Mouse (Mus musculus) heart, embryonic 14.5 days (tissue): ENCODE measurements at regions not wholly inside any gene's neighbourhood (a gene's known extent, or its start where the extent isn't known, plus 50 kb on each side); places are given as distances from the start of the nearest gene placed in this dataset.

ENCODE experiments used
- ATAC-seq: fragments of 200-750 bp; cut with Nextera tagmentation; 2 replicates; pipeline ENCODE4 v1.8.0; 2017; ENCODE audit warnings: low read depth, moderate TSS enrichment; ENCODE audit not compliant: insufficient number of reproducible peaks, insufficient read depth, low FRiP score
- H3K27ac ChIP-seq, 2 experiments: fragments of 200-500 bp in 1 of 2; fragments of 300-500 bp in 1 of 2; sonication (generic) in 1 of 2; replicated peaks in 1 of 2; 2 replicates each; pipeline ENCODE4 v1.5.1; 2012 to 2014; ENCODE audit warnings: low read depth in 2 of 2, low read length in 2 of 2, control low read depth in 1 of 2, mild to moderate bottlenecking in 1 of 2, mixed read lengths in 1 of 2; ENCODE audit not compliant: control insufficient read depth in 1 of 2, insufficient read depth in 1 of 2
- H3K27me3 ChIP-seq: fragments of 300-500 bp; sonication (generic); 2 replicates; pipeline ENCODE4 v1.6.1; 2014; ENCODE audit warnings: mild to moderate bottlenecking, low read length, control low read depth; ENCODE audit not compliant: control insufficient read depth, insufficient read depth
- H3K36me3 ChIP-seq: fragments of 300-500 bp; sonication (generic); 2 replicates; pipeline ENCODE4 v1.6.1; 2014; ENCODE audit warnings: mild to moderate bottlenecking, control low read depth, low read length, mixed read lengths; ENCODE audit not compliant: control insufficient read depth, insufficient read depth
- H3K4me1 ChIP-seq, 2 experiments: fragments of 200-500 bp in 1 of 2; fragments of 300-500 bp in 1 of 2; sonication (generic) in 1 of 2; 2 replicates each; pipeline ENCODE4 v1.6.1; 2012 to 2014; ENCODE audit warnings: low read length in 2 of 2, control low read depth in 1 of 2, mixed read lengths in 1 of 2; ENCODE audit not compliant: control insufficient read depth in 2 of 2, insufficient read depth in 2 of 2
- H3K4me2 ChIP-seq: fragments of 300-500 bp; sonication (generic); 2 replicates; pipeline ENCODE4 v1.6.1; 2014; ENCODE audit warnings: mild to moderate bottlenecking, low read length
- H3K4me3 ChIP-seq, 2 experiments: fragments of 200-500 bp in 1 of 2; fragments of 300-500 bp in 1 of 2; sonication (generic) in 1 of 2; 2 replicates each; pipeline ENCODE4 v1.5.1; 2012 to 2014; ENCODE audit warnings: low read length in 2 of 2, mild to moderate bottlenecking in 2 of 2, control low read depth in 1 of 2, low read depth in 1 of 2, moderate library complexity in 1 of 2; ENCODE audit not compliant: control insufficient read depth in 1 of 2, insufficient read depth in 1 of 2
- H3K9ac ChIP-seq: fragments of 300-500 bp; sonication (generic); 2 replicates; pipeline ENCODE4 v1.6.1; 2014; ENCODE audit warnings: mild to moderate bottlenecking, low read length
- H3K9me3 ChIP-seq: fragments of 300-500 bp; sonication (generic); 2 replicates; pipeline ENCODE4 v1.6.1; 2016; ENCODE audit warnings: low read length, control low read depth; ENCODE audit not compliant: control insufficient read depth
- WGBS: fragments of 180-500 bp; shearing (Covaris S2); extraction: QIAGEN DNeasy Blood & Tissue Kit; methylation state at CpG from one replicate; pipeline ENCODE4 v1.1.7; 2014; 5-methylcytosine and 5-hydroxymethylcytosine counted together

- no peak overlapping the region for H3K27ac ChIP-seq
- H3K9ac ChIP-seq, result no peak overlapping the region
- no peaks in the 10 kb centered on the region for H3K36me3 ChIP-seq
- no peak overlapping the region for H3K4me2 ChIP-seq
- no peaks in the 10 kb centered on the region for H3K9me3 ChIP-seq
- no peak overlapping the region for H3K4me3 ChIP-seq
- ATAC-seq, result no peak
- H3K27me3 ChIP-seq, result no peaks in the 10 kb centered on the region
- peaks cover 7 to 14% of the 10 kb centered on the region in 2 experiments; a peak in 3 of 4 replicates for H3K4me1 ChIP-seq
- 68% methylated on average over 4 of the region's 4 CpGs for WGBS
Measured at GRCm38 (mm10) chr16:5415310-5415709, 159.5 kb upstream of the Eef2kmt start.

GRCm38 (mm10) chr16:5411819-5412385 is 156.1 kb upstream of the Eef2kmt start:
- ATAC-seq, result no peak
- Histone ChIP-seq H3K4me1 (no peaks in the 10 kb centered on the region), H3K36me3 (no peaks in the 10 kb centered on the region), H3K4me2 (no peak overlapping the region), H3K4me3 (no peak overlapping the region), H3K9ac (no peak overlapping the region), H3K27ac (no peak overlapping the region), H3K9me3 (no peaks in the 10 kb centered on the region), H3K27me3 (no peaks in the 10 kb centered on the region)
- 59% methylated on average over 5 of the region's 5 CpGs for WGBS

GRCm38 (mm10) chr16:5406711-5407110 is 150.9 kb upstream of the Eef2kmt start:
- Histone ChIP-seq H3K4me1 (peaks cover 0 to 2% of the 10 kb centered on the region in 2 experiments; a peak in 1 of 4 replicates), H3K9ac (no peak overlapping the region), H3K36me3 (no peaks in the 10 kb centered on the region), H3K27me3 (no peaks in the 10 kb centered on the region), H3K4me2 (no peak overlapping the region), H3K27ac (no peak overlapping the region), H3K9me3 (no peaks in the 10 kb centered on the region), H3K4me3 (no peak overlapping the region)
- WGBS, result 3% methylated on average over 11 of the region's 11 CpGs
- no peak for ATAC-seq

GRCm38 (mm10) chr16:5393336-5393735 is 137.6 kb upstream of the Eef2kmt start:
- no peak overlapping the region for H3K4me2 ChIP-seq
- 72% methylated on average over 5 of the region's 5 CpGs for WGBS
- no peaks in the 10 kb centered on the region for H3K36me3 ChIP-seq
- H3K9me3 ChIP-seq, result no peaks in the 10 kb centered on the region
- H3K27me3 ChIP-seq, result no peaks in the 10 kb centered on the region
- no peak for ATAC-seq
- no peak overlapping the region for H3K9ac ChIP-seq
- no peaks in the 10 kb centered on the region for H3K4me1 ChIP-seq
- H3K4me3 ChIP-seq, result no peak overlapping the region
- H3K27ac ChIP-seq, result no peak overlapping the region

- 46% methylated on average over 4 of the region's 4 CpGs for WGBS
- no peaks in the 10 kb centered on the region for H3K9me3 ChIP-seq
- peaks cover 0 to 5% of the 10 kb centered on the region in 2 experiments; a peak in 2 of 4 replicates for H3K4me1 ChIP-seq
- no peak overlapping the region for H3K4me3 ChIP-seq
- no peaks in the 10 kb centered on the region for H3K27me3 ChIP-seq
- no peaks in the 10 kb centered on the region for H3K36me3 ChIP-seq
- no peak overlapping the region for H3K4me2 ChIP-seq
- no peak overlapping the region for H3K27ac ChIP-seq
- no peak overlapping the region for H3K9ac ChIP-seq
- ATAC-seq, result no peak; the same call in 1 of the 2 replicates
Measured at GRCm38 (mm10) chr16:5382930-5383329, 127.1 kb upstream of the Eef2kmt start.

- Histone ChIP-seq H3K4me2 (no peak overlapping the region), H3K9ac (no peak overlapping the region), H3K27ac (no peak overlapping the region), H3K9me3 (no peaks in the 10 kb centered on the region), H3K4me3 (no peak overlapping the region), H3K4me1 (peaks cover 0 to 5% of the 10 kb centered on the region in 2 experiments; a peak in 2 of 4 replicates), H3K36me3 (no peaks in the 10 kb centered on the region), H3K27me3 (no peaks in the 10 kb centered on the region)
- ATAC-seq, result no peak; the same call in 1 of the 2 replicates
- WGBS, result 15% methylated on average over 6 of the region's 6 CpGs
Measured at GRCm38 (mm10) chr16:5382228-5382884, 126.6 kb upstream of the Eef2kmt start.

GRCm38 (mm10) chr16:5380626-5381025 is 124.8 kb upstream of the Eef2kmt start:
- no peaks in the 10 kb centered on the region for H3K27me3 ChIP-seq
- no peak for ATAC-seq

More at GRCm38 (mm10) chr16:5380626-5381025, 124.8 kb upstream of the Eef2kmt start:
- WGBS, result 81% methylated on average over 3 of the region's 3 CpGs
- Histone ChIP-seq H3K36me3 (no peaks in the 10 kb centered on the region), H3K4me3 (no peak overlapping the region), H3K9me3 (no peaks in the 10 kb centered on the region), H3K9ac (no peak overlapping the region), H3K4me2 (no peak overlapping the region), H3K27ac (no peak overlapping the region), H3K4me1 (peaks cover 0 to 5% of the 10 kb centered on the region in 2 experiments; a peak in 2 of 4 replicates)
